Mouse (Mus musculus) heart, adult 2 months (tissue): Measurements from ENCODE around the gene Klhl26.

Source experiments
- CTCF ChIP-seq: fragments of 200-600 bp; IDR thresholded peaks from 2 replicates; pipeline ENCODE4 v1.8.1; 2022; ENCODE audit warnings: antibody characterized with exemption, mild to moderate bottlenecking, moderate library complexity
- EP300 ChIP-seq: fragments of 200-500 bp; IDR thresholded peaks from 2 replicates; pipeline ENCODE4 v1.6.1; 2011; ENCODE audit warnings: low read depth, low read length, control low read depth; ENCODE audit not compliant: insufficient read depth

DNA sequence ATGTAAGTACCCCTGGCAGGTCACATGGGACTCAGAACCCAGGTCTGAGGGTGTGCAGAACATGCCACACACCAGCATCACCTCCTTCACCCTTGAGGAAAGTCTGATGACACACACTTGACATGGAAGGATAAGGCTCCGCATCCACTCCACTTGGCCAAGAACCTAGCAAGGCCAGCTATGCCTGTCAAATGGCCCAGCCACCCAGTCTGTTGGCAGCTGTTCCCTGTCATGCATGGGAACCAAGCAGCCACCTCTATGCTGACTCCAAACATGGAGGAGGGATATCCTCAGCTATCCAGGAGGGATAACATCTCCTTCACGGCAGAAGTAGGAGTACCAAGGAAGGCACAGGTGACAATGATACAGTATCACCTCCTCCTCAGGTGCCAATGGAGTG, 38.3 kb downstream of the Klhl26 start:
- TF ChIP-seq CTCF (no peak), EP300 (no peak)
